Mouse (Mus musculus) lung, embryonic 15.5 days (tissue): ENCODE measurements around the gene Meis2. TPM values are rescaled to one million over a fixed set of nuclear protein-coding genes. Genes with fewer than 3 reads are reported as not detected.

Experiments used
- ATAC-seq: fragments of 200-750 bp; cut with Nextera tagmentation; 2 replicates; pipeline ENCODE4 v1.8.0; 2017; ENCODE audit warnings: moderate number of reproducible peaks, borderline replicate concordance; ENCODE audit not compliant: low FRiP score, low TSS enrichment; ENCODE audit errors: extremely low read depth
- H3K27ac ChIP-seq: fragments of 300-500 bp; sonication (generic); 2 replicates; pipeline ENCODE4 v1.5.1; 2015; ENCODE audit warnings: moderate library complexity, mild to moderate bottlenecking, inconsistent platforms
- H3K27me3 ChIP-seq: fragments of 300-500 bp; sonication (generic); 2 replicates; pipeline ENCODE4 v1.6.1; 2015; ENCODE audit warnings: inconsistent platforms
- H3K36me3 ChIP-seq: fragments of 300-500 bp; sonication (generic); 2 replicates; pipeline ENCODE4 v1.6.1; 2015; ENCODE audit warnings: inconsistent platforms
- H3K4me1 ChIP-seq: fragments of 300-500 bp; sonication (generic); 2 replicates; pipeline ENCODE4 v1.6.1; 2015; ENCODE audit warnings: inconsistent platforms
- H3K4me2 ChIP-seq: fragments of 300-500 bp; sonication (generic); 2 replicates; pipeline ENCODE4 v1.6.1; 2015; ENCODE audit warnings: inconsistent platforms, mild to moderate bottlenecking, moderate library complexity
- H3K4me3 ChIP-seq: fragments of 300-500 bp; sonication (generic); 2 replicates; pipeline ENCODE4 v1.5.1; 2015; ENCODE audit warnings: mild to moderate bottlenecking, inconsistent platforms
- H3K9ac ChIP-seq: fragments of 300-500 bp; sonication (generic); 2 replicates; pipeline ENCODE4 v1.6.1; 2015; ENCODE audit warnings: inconsistent platforms
- H3K9me3 ChIP-seq: fragments of 300-500 bp; sonication (generic); 2 replicates; pipeline ENCODE4 v1.6.1; 2016; ENCODE audit warnings: inconsistent platforms
- WGBS: fragments of 180-500 bp; shearing (Covaris S2); methylation state at CpG from one replicate; pipeline ENCODE4 v1.1.7; 2015; 5-methylcytosine and 5-hydroxymethylcytosine counted together
- polyA plus RNA-seq: library from polyadenylated mRNA; unstranded; fragments of >200 nt; fragmentation: Nextera tagmentation; extraction: Ambion mirVana; gene quantifications from 2 replicates; pipeline ENCODE4 v1.2.1, GENCODE M21; 2015

Gene Meis2
- polyA plus RNA-seq, 1 experiment from 2014 or later = 24.4 TPM

DNA sequence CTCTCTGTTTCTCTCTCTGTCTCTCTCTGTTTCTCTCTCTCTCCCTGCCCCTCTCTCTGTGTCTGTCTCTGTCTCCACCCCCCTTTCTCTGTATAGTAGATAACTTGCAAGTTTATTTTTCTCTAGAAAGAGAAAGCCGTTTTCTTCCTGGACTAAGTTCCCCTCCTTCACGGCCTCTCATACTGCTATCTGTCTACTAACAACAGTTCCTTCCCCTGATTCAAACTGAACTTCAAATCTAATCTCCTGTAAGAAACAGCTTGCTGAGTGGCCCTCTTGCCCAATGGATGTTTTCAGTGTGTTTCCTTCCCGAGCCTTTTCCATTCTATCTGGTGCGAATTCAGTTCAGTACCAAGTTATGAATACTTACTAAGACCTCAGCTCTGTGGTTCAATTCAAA lies 155.4 kb downstream of the Meis2 start:
- Histone ChIP-seq H3K4me2 (no peak overlapping the region), H3K36me3 (no peaks in the 10 kb centered on the region), H3K9ac (no peak overlapping the region), H3K27ac (no peak overlapping the region), H3K4me3 (no peak overlapping the region), H3K9me3 (no peaks in the 10 kb centered on the region), H3K27me3 (no peaks in the 10 kb centered on the region), H3K4me1 (0 out of 2 replicates have a peak, but pooled peaks cover 3% of the 10 kb centered on the region)
- WGBS = 41% methylated on average over 4 of the region's 4 CpGs
- no peak for ATAC-seq

DNA sequence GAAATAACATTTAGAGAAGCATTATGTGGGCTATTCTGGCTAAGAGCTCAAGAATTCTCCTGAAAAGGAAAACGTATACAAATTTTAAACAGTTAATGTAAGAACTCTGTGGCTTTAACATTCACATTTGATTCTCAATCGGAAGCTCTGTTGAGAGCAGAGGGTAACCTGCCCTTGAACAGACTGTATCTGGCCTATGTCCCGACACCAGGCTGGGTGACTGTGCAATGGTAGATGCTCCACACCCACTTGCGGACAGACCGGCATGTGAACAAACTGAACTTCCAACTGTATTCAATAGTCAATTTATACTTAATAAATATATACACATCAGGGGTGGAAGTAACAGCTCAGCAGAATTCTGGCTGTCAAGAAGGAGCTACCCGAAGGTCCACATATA lies 164.6 kb downstream of the Meis2 start:
- no peak for ATAC-seq
- Histone ChIP-seq H3K4me1 (0 out of 2 replicates have a peak, but pooled peaks cover 2% of the 10 kb centered on the region), H3K36me3 (no peaks in the 10 kb centered on the region)

DNA sequence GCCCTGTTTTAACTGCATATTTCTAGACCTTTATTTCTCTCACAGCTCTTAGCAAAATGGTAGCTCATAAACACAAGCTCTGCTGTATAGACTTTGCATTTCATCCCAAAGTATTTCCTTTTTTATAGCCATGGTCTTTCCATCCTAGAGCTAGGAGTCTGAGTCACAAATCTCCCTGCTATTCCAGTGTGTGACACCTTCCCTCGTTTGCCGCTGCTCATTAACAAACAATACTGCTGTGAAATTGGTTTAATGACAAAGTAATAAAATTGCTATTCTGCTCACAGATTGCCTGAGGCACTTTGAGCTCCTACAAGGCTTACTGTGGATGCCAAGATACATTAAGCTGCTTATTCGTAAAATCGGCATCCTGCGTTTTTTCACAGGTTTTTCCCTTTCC lies 168.1 kb downstream of the Meis2 start:
- H3K4me1 ChIP-seq = peaks cover 13% of the 10 kb centered on the region; the same call in 1 of the 2 replicates

More for the DNA sequence above, 164.6 kb downstream of the Meis2 start:
- H3K27me3 ChIP-seq = no peaks in the 10 kb centered on the region
- H3K9me3 ChIP-seq = no peaks in the 10 kb centered on the region
- WGBS = 82% methylated on average over 6 of the region's 6 CpGs
- no peak overlapping the region for H3K9ac ChIP-seq
- no peak overlapping the region for H3K4me3 ChIP-seq
- H3K27ac ChIP-seq = no peak overlapping the region
- H3K4me2 ChIP-seq = no peak overlapping the region

DNA sequence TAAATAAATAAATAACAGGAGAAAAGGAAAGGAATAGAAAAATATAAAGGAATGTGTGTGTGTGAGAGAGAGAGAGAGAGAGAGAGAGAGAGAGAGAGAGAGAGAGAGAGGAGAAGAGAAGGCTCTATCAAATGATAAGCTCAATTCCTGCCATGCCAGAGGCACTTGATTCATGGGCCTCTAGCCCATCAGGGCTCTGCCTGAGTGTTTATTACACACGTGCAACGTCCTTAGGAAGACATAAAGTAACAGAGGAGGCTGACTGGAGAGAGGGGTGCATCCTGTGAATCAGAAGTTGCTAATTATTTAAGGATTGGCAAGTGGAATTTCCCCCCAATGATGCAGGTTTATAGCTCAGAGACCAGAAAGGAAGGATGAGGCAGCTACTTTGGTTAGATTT lies 168.6 kb downstream of the Meis2 start:
- H3K9ac ChIP-seq = no peak overlapping the region
- no peaks in the 10 kb centered on the region for H3K36me3 ChIP-seq
- H3K4me3 ChIP-seq = no peak overlapping the region
- ATAC-seq = no peak
- H3K4me1 ChIP-seq = peaks cover 13% of the 10 kb centered on the region; the same call in 1 of the 2 replicates
- 31% methylated on average over 2 of the region's 2 CpGs for WGBS
- H3K9me3 ChIP-seq = no peaks in the 10 kb centered on the region
- H3K4me2 ChIP-seq = no peak overlapping the region
- no peaks in the 10 kb centered on the region for H3K27me3 ChIP-seq
- H3K27ac ChIP-seq = no peak overlapping the region

More for the DNA sequence above, 168.1 kb downstream of the Meis2 start:
- Histone ChIP-seq H3K4me2 (no peak overlapping the region), H3K4me3 (no peak overlapping the region), H3K9ac (no peak overlapping the region), H3K27me3 (no peaks in the 10 kb centered on the region), H3K36me3 (no peaks in the 10 kb centered on the region), H3K27ac (no peak overlapping the region), H3K9me3 (no peaks in the 10 kb centered on the region)
- ATAC-seq = no peak
- WGBS = 74% methylated on average over 5 of the region's 5 CpGs

DNA sequence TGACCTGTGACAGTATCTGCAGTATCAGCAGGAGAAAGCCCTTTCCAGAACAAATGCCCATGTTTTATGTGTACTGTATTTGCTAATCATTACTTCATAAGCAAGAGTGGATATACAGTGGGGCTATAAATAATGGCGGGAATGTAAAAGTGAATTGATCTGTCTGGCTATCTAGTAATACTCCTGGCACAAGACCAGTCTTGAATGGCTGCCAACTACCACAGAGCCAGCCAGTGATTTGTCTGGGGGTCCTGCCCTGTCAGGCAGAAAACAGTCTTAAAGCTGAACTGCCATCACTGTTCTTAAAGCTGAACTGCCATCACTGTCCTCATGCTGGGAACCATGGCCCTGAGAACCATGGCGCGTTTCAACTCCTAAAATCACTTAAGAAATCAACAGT lies 169.9 kb downstream of the Meis2 start:
- no peak overlapping the region for H3K9ac ChIP-seq
- no peaks in the 10 kb centered on the region for H3K36me3 ChIP-seq
- H3K4me1 ChIP-seq = peaks cover 13% of the 10 kb centered on the region; the same call in 1 of the 2 replicates
- no peak overlapping the region for H3K4me3 ChIP-seq
- 0 out of 2 replicates have a peak, but pooled peaks have one; percentile 27 for ATAC-seq
- no peaks in the 10 kb centered on the region for H3K9me3 ChIP-seq
- H3K27me3 ChIP-seq = no peaks in the 10 kb centered on the region
- no peak overlapping the region for H3K4me2 ChIP-seq
- no peak overlapping the region for H3K27ac ChIP-seq
- 64% methylated on average over 3 of the region's 3 CpGs for WGBS

DNA sequence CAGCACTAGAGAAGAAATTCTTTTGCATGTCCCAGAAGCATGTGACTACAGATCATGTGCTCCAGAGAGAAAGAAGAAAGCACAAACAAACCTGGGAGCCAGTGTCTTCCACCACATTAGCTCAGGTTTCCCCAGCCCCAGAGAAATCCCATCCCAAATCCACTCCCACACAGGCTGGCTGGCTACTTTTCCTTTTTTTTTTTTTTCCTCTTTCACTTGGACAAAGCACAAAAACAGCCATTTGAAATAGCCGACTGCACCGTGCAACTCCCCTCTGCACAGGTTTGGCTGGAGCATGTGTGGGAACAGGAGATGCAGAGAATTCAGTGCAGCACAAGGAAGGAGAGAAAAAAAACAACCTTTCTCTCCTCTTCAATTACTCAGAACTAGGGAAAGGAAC lies 170.4 kb downstream of the Meis2 start:
- no peak overlapping the region for H3K9ac ChIP-seq
- H3K9me3 ChIP-seq = no peaks in the 10 kb centered on the region
- WGBS = 45% methylated on average over 2 of the region's 2 CpGs
- H3K4me1 ChIP-seq = peaks cover 13% of the 10 kb centered on the region; the same call in 1 of the 2 replicates
- no peak overlapping the region for H3K4me2 ChIP-seq
- H3K27ac ChIP-seq = no peak overlapping the region
- H3K4me3 ChIP-seq = no peak overlapping the region
- ATAC-seq = no peak
- no peaks in the 10 kb centered on the region for H3K36me3 ChIP-seq
- no peaks in the 10 kb centered on the region for H3K27me3 ChIP-seq

DNA sequence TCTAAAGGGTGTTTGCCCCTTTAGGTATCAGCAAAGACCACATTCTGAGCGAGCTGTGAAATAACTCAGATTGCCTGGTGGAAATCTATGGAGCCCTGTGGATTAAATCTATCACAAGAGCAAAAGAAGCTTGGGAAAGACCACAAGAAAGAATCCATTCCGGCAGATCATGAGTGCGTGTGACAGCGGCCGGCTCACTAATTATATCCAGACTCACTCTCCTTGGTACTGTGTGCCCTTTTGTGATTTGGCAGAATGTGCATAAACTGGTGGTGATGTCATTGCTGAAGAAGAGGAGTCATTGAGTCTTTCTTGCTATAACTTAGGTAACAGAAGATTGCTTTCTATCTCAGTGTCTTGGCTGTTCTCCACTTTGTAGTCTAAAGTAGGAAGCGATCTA lies 172.5 kb downstream of the Meis2 start:
- no peak for ATAC-seq
- Histone ChIP-seq H3K27ac (no peak overlapping the region), H3K4me3 (no peak overlapping the region), H3K9ac (no peak overlapping the region), H3K4me2 (no peak overlapping the region), H3K27me3 (no peaks in the 10 kb centered on the region), H3K36me3 (no peaks in the 10 kb centered on the region), H3K9me3 (no peaks in the 10 kb centered on the region), H3K4me1 (peaks cover 21% of the 10 kb centered on the region)
- 85% methylated on average over 6 of the region's 6 CpGs for WGBS

DNA sequence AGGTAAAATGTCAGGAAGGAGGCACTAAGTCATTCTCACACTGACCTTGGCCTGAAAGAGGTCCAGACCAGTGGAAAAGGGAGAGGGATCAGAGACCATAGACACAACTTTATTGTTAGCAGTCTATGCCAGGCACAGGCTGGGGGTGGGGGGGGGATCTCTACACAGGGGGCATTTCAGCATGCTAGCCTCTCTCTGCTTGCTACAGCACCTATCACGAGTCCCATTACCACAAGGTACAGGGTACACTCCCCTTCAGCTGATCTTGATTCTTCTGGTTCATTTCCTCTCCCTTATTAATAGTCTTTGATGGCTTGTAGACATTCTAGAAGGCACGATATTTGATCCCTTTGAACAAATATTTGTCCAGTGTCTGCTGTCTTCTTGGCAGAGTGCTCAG lies 174.9 kb downstream of the Meis2 start:
- Histone ChIP-seq H3K9me3 (no peaks in the 10 kb centered on the region), H3K4me1 (peaks cover 16% of the 10 kb centered on the region), H3K9ac (no peak overlapping the region), H3K4me3 (no peak overlapping the region), H3K4me2 (no peak overlapping the region), H3K27me3 (no peaks in the 10 kb centered on the region), H3K36me3 (no peaks in the 10 kb centered on the region), H3K27ac (no peak overlapping the region)
- WGBS = 29% methylated on average over 2 of the region's 2 CpGs
- no peak for ATAC-seq

DNA sequence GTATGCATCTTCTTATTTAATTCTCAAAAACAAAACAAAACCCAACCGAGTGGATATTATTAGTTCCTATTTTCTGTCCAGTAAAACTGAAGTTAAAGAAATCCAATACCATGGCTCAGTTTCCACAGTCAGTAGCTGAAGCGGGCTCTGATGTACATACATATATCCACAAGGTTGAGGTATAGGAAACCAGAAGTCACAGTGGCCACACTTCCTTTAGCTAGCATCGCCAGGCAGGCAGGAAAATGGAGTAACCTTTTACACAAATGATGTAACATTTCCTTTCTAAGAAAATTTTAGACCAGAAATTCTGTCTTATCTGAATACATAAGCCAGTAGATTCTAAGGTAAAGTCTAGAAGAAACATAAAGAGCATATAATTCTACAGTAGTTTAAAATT lies 175.6 kb downstream of the Meis2 start:
- Histone ChIP-seq H3K36me3 (no peaks in the 10 kb centered on the region), H3K4me2 (no peak overlapping the region), H3K27ac (no peak overlapping the region), H3K4me3 (no peak overlapping the region), H3K27me3 (no peaks in the 10 kb centered on the region), H3K9ac (no peak overlapping the region), H3K9me3 (no peaks in the 10 kb centered on the region), H3K4me1 (peaks cover 10% of the 10 kb centered on the region)
- 84% methylated on average over 3 of the region's 3 CpGs for WGBS
- ATAC-seq = no peak

DNA sequence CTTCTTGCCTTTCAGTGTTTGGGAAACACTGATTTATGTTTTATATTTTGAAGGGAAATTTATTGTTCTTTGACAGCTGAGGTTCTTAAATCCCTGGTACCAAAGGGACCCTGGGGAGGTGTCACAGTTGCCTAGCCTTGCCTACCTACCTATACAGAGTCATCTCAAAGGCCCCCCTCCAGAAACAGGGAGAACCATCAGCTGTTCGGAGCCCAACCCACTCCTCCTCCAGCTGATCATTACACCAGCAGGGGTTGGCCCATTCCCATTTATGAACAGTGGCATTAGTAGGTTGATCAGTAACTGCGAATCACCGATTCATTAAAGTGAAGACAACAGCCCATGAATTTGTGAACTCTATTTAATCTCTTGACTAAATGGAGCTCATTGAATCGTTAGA lies 176.4 kb downstream of the Meis2 start:
- Histone ChIP-seq H3K4me1 (peaks cover 9% of the 10 kb centered on the region; the same call in 1 of the 2 replicates), H3K4me2 (no peak overlapping the region), H3K9ac (no peak overlapping the region), H3K9me3 (no peaks in the 10 kb centered on the region), H3K27ac (no peak overlapping the region), H3K4me3 (no peak overlapping the region), H3K36me3 (no peaks in the 10 kb centered on the region), H3K27me3 (no peaks in the 10 kb centered on the region)
- no peak for ATAC-seq
- 94% methylated on average over 4 of the region's 4 CpGs for WGBS

DNA sequence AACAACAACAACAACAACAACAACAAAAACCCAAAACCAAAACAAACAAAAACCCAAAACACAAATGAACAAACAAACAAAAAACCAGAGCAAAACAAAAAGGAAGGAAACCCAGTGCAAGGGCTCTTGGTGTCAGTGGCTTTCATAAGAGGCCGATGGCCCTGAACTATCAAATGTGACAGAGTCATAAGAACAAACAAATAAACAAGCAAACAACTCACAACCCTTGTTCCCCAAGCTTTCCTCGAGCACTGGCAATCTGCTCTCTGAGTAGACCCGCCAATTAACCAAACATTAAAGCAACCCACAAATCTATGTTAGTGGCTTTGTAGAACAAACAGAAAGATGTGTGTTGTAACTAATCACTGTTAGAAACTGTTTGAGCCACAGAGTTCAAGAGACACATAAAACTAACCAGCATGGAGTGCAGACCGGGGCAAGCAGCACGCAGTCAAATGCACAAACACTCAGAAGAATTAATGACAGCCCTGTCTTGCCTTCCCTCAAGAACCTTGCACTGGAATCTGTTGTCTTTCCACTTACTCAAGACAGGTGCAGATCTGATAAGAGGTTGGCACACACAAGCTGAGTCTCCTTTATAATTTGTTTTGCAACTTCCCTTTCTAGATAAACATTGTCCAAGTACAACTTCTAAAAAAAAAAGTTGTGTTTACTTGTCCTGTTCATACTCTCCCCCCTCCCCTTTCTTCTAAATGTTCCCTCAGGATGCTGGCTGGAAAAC lies 177.1 kb downstream of the Meis2 start:
- Histone ChIP-seq H3K4me3 (no peak overlapping the region), H3K9me3 (no peaks in the 10 kb centered on the region), H3K4me2 (no peak overlapping the region), H3K27me3 (no peaks in the 10 kb centered on the region), H3K9ac (no peak overlapping the region), H3K27ac (no peak overlapping the region), H3K4me1 (peaks cover 9% of the 10 kb centered on the region; the same call in 1 of the 2 replicates), H3K36me3 (no peaks in the 10 kb centered on the region)
- whole genome bisulfite sequencing = 43% methylated on average over 5 of the region's 5 CpGs
- no peak for ATAC-seq

DNA sequence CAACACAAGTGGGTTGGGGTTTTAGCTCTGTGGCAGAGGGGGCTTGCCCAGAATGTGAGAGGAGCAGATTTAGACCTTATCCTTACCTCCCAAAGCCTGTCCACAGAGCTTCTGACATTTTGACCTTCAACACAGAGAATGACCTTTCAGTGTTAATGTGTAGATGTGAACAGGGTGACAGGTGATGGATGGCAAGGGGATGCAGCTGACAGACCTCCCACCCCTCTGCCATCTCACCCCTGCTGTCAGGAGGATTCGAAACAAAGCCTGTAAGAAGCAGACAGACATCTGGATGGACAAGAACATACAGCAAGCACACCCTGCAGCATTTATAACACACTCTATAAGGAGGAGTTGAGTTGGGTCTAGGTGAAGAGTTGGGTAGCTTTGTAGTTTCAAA lies 178.0 kb downstream of the Meis2 start:
- H3K9me3 ChIP-seq = no peaks in the 10 kb centered on the region
- no peak overlapping the region for H3K4me2 ChIP-seq
- no peaks in the 10 kb centered on the region for H3K36me3 ChIP-seq
- peaks cover 9% of the 10 kb centered on the region; the same call in 1 of the 2 replicates for H3K4me1 ChIP-seq
- H3K9ac ChIP-seq = no peak overlapping the region
- 42% methylated on average over 1 of the region's 1 CpGs for WGBS
- ATAC-seq = no peak
- H3K4me3 ChIP-seq = no peak overlapping the region
- H3K27me3 ChIP-seq = no peaks in the 10 kb centered on the region
- no peak overlapping the region for H3K27ac ChIP-seq
